Mouse (Mus musculus) hindbrain, embryonic 13.5 days (tissue): Measurements from ENCODE around the gene Gm9970. TPM values are rescaled to one million over a fixed set of nuclear protein-coding genes. Genes with fewer than 3 reads are reported as not detected.

ENCODE experiments used
- ATAC-seq: fragments of 200-750 bp; cut with Nextera tagmentation; 2 replicates; pipeline ENCODE4 v1.8.0; 2017; ENCODE audit warnings: moderate TSS enrichment; ENCODE audit not compliant: low FRiP score
- H3K27ac ChIP-seq: fragments of 300-500 bp; sonication (generic); 2 replicates; pipeline ENCODE4 v1.5.1; 2015; ENCODE audit warnings: inconsistent platforms, mild to moderate bottlenecking, moderate library complexity
- H3K27me3 ChIP-seq: fragments of 300-500 bp; sonication (generic); 2 replicates; pipeline ENCODE4 v1.6.1; 2015; ENCODE audit warnings: mild to moderate bottlenecking, inconsistent platforms
- H3K36me3 ChIP-seq: fragments of 300-500 bp; sonication (generic); 2 replicates; pipeline ENCODE4 v1.6.1; 2015; ENCODE audit warnings: mild to moderate bottlenecking, inconsistent platforms
- H3K4me1 ChIP-seq: fragments of 300-500 bp; sonication (generic); replicated peaks from 2 replicates; pipeline ENCODE4 v1.6.1; 2015; ENCODE audit warnings: inconsistent platforms
- H3K4me2 ChIP-seq: fragments of 300-500 bp; sonication (generic); 2 replicates; pipeline ENCODE4 v1.6.1; 2015; ENCODE audit warnings: inconsistent platforms, mild to moderate bottlenecking, moderate library complexity
- H3K4me3 ChIP-seq: fragments of 300-500 bp; sonication (generic); 2 replicates; pipeline ENCODE4 v1.5.1; 2015; ENCODE audit warnings: mild to moderate bottlenecking, inconsistent platforms
- H3K9ac ChIP-seq: fragments of 300-500 bp; sonication (generic); 2 replicates; pipeline ENCODE4 v1.6.1; 2015; ENCODE audit warnings: mild to moderate bottlenecking, inconsistent platforms
- H3K9me3 ChIP-seq: fragments of 300-500 bp; sonication (generic); 2 replicates; pipeline ENCODE4 v1.6.1; 2016; ENCODE audit warnings: inconsistent platforms
- WGBS: fragments of 180-500 bp; shearing (Covaris S2); methylation state at CpG from one replicate; pipeline ENCODE4 v1.1.7; 2015; 5-methylcytosine and 5-hydroxymethylcytosine counted together
- polyA plus RNA-seq: library from polyadenylated mRNA; unstranded; fragments of >200 nt; fragmentation: Nextera tagmentation; extraction: Ambion mirVana; gene quantifications from 2 replicates; pipeline ENCODE4 v1.2.1, GENCODE M21; 2015

Gm9970 gene
- polyA plus RNA-seq, 1 experiment from 2014 or later = not detected

GRCm38 (mm10) chr5:31200327-31200768 is 40.7 kb downstream of the Gm9970 start:
- no peaks in the 10 kb centered on the region for H3K27me3 ChIP-seq
- H3K9me3 ChIP-seq = peaks cover 5% of the 10 kb centered on the region
- H3K36me3 ChIP-seq = peaks cover 83% of the 10 kb centered on the region
- peak overlapping the region; percentile 91 for H3K4me2 ChIP-seq
- no peak overlapping the region for H3K27ac ChIP-seq
- no peak for ATAC-seq
- peak overlapping the region; percentile 62 for H3K4me3 ChIP-seq
- 94% methylated on average over 27 of the region's 27 CpGs for WGBS
- peak overlapping the region; percentile 88; the same call in 1 of the 2 replicates for H3K9ac ChIP-seq
- peaks cover 27% of the 10 kb centered on the region for H3K4me1 ChIP-seq

DNA sequence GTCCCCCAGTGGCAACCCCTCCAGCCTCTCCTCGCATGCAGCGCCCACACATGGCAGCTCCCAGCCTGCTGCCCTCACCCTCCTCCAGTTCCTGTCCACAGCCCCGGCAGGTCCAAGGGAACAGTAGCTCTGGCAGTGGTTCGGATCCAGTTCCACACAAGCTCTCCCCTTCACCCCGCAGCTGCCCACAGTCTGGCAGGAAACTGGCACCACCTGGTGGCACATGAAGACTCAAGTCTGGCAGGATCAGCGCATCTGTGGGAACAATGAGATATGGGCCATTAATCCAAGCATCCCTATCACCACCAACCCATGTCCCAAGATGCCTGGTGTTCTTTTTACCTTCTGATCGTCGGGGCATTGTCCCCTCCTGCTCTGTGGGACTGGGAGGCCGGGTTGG is 41.1 kb downstream of the Gm9970 start:
- no peak overlapping the region for H3K27ac ChIP-seq
- H3K27me3 ChIP-seq = no peaks in the 10 kb centered on the region
- no peak overlapping the region for H3K9ac ChIP-seq
- H3K4me2 ChIP-seq = no peak overlapping the region
- WGBS = 91% methylated on average over 9 of the region's 9 CpGs
- H3K36me3 ChIP-seq = peaks cover 83% of the 10 kb centered on the region
- peaks cover 27% of the 10 kb centered on the region for H3K4me1 ChIP-seq
- ATAC-seq = no peak
- peaks cover 5% of the 10 kb centered on the region for H3K9me3 ChIP-seq
- peak overlapping the region; percentile 62; the same call in 1 of the 2 replicates for H3K4me3 ChIP-seq

DNA sequence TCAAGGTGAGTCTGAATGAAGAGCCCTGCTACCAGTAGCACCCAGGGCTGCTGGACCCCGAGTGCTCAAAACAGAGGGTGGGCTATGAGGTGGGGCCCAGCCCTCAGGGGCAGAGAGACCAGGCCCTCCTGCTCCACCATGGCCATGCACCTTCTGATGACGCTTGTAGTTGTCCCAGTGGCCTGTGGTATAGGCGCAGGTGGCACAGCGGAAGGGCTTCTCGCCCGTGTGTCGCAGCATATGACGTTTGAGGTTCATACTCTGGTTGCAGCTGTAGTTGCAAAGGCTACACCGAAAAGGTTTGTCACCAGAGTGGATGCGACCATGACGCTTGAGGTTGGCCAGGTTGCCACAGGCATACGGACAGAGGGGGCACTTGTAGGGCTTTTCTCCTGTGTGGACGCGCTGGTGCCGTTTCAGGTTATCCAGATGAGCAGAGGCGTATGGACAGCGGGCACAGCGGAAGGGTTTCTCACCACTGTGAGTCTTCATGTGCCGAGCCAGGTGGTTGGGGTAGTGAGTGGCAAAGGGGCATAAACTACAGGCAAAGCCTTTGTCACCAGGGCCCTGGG is 41.6 kb downstream of the Gm9970 start:
- H3K36me3 ChIP-seq = peaks cover 82% of the 10 kb centered on the region
- H3K4me1 ChIP-seq = peaks cover 31% of the 10 kb centered on the region
- no peak overlapping the region for H3K9ac ChIP-seq
- H3K4me3 ChIP-seq = 0 out of 2 replicates have a peak overlapping the region, but pooled peaks have one; percentile 62
- H3K27ac ChIP-seq = no peak overlapping the region
- no peak for ATAC-seq
- no peak overlapping the region for H3K4me2 ChIP-seq
- no peaks in the 10 kb centered on the region for H3K27me3 ChIP-seq
- 95% methylated on average over 19 of the region's 19 CpGs for WGBS
- H3K9me3 ChIP-seq = peaks cover 5% of the 10 kb centered on the region

DNA sequence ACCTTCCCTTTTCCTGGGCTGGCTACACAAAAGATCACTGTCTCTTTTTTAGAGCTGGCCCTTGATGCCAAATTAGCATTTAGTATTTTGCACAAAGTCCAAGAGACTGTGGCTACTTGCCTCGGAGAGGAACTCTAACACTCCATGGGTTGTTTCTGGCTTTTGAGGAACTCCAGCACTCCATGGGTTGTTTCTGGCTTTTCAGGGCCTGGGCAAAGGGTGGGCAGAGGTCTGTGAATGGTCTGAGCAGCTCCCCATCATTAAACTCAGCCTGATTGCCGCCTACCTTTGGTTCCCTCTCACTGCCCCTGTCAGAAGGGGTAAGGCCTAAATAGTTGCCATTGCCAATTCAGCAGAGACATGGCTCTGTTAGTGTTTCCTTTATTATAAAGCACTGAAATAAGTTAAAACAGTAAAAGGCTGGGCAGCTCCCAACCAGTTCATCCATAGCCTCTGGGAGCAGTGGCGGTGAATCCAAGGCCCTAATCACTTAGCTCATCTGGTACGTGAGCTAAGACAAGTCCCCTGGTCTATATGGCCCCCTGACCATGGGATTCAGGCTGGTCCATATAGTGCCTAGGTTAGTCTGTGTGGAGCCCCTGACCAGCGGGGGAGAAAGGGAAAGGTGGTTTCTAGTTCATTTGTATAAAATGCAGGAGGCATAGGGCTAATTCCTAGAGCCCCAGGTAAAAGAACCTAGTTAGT is 42.3 kb downstream of the Gm9970 start:
- WGBS = 82% methylated on average over 5 of the region's 5 CpGs
- Histone ChIP-seq H3K27me3 (no peaks in the 10 kb centered on the region), H3K4me3 (no peak overlapping the region), H3K4me2 (no peak overlapping the region), H3K4me1 (peaks cover 37% of the 10 kb centered on the region), H3K9me3 (peaks cover 5% of the 10 kb centered on the region), H3K36me3 (peaks cover 76% of the 10 kb centered on the region), H3K27ac (no peak overlapping the region), H3K9ac (no peak overlapping the region)
- ATAC-seq = no peak

- ATAC-seq = no peak
- no peak overlapping the region for H3K9ac ChIP-seq
- H3K4me2 ChIP-seq = no peak overlapping the region
- H3K4me3 ChIP-seq = no peak overlapping the region
- 87% methylated on average over 9 of the region's 9 CpGs for WGBS
- no peak overlapping the region for H3K27ac ChIP-seq
- H3K4me1 ChIP-seq = peaks cover 38% of the 10 kb centered on the region
- H3K9me3 ChIP-seq = peaks cover 5% of the 10 kb centered on the region
- peaks cover 70% of the 10 kb centered on the region for H3K36me3 ChIP-seq
- H3K27me3 ChIP-seq = no peaks in the 10 kb centered on the region
Observed at GRCm38 (mm10) chr5:31198170-31198569, 42.9 kb downstream of the Gm9970 start.

- Histone ChIP-seq H3K9ac (no peak overlapping the region), H3K36me3 (peaks cover 62% of the 10 kb centered on the region), H3K4me2 (no peak overlapping the region), H3K4me3 (no peak overlapping the region), H3K4me1 (peaks cover 34% of the 10 kb centered on the region), H3K27me3 (no peaks in the 10 kb centered on the region), H3K9me3 (peaks cover 5% of the 10 kb centered on the region), H3K27ac (no peak overlapping the region)
- ATAC-seq = no peak
- 93% methylated on average over 12 of the region's 12 CpGs for WGBS
Observed at GRCm38 (mm10) chr5:31197072-31197471, 44.0 kb downstream of the Gm9970 start.

- peaks cover 40% of the 10 kb centered on the region for H3K4me1 ChIP-seq
- no peak overlapping the region for H3K9ac ChIP-seq
- H3K27ac ChIP-seq = no peak overlapping the region
- WGBS = 95% methylated on average over 10 of the region's 10 CpGs
- H3K9me3 ChIP-seq = peaks cover 5% of the 10 kb centered on the region
- no peaks in the 10 kb centered on the region for H3K27me3 ChIP-seq
- no peak overlapping the region for H3K4me3 ChIP-seq
- H3K4me2 ChIP-seq = no peak overlapping the region
- no peak for ATAC-seq
- H3K36me3 ChIP-seq = peaks cover 64% of the 10 kb centered on the region
Observed at GRCm38 (mm10) chr5:31196207-31196606, 44.8 kb downstream of the Gm9970 start.

- Histone ChIP-seq H3K4me3 (no peak overlapping the region), H3K4me1 (peaks cover 37% of the 10 kb centered on the region), H3K36me3 (peaks cover 69% of the 10 kb centered on the region), H3K9me3 (peaks cover 5% of the 10 kb centered on the region), H3K9ac (no peak overlapping the region), H3K27me3 (no peaks in the 10 kb centered on the region), H3K27ac (no peak overlapping the region), H3K4me2 (no peak overlapping the region)
- no peak for ATAC-seq
- 96% methylated on average over 4 of the region's 4 CpGs for WGBS
Observed at GRCm38 (mm10) chr5:31195671-31196070, 45.4 kb downstream of the Gm9970 start.

- peaks cover 69% of the 10 kb centered on the region for H3K36me3 ChIP-seq
- WGBS = 95% methylated on average over 16 of the region's 16 CpGs
- H3K27ac ChIP-seq = no peak overlapping the region
- peak overlapping the region; percentile 80 for H3K4me2 ChIP-seq
- H3K4me3 ChIP-seq = peak overlapping the region; percentile 89
- no peaks in the 10 kb centered on the region for H3K9me3 ChIP-seq
- no peak for ATAC-seq
- H3K4me1 ChIP-seq = peaks cover 28% of the 10 kb centered on the region
- peak overlapping the region; percentile 94; the same call in 1 of the 2 replicates for H3K9ac ChIP-seq
- H3K27me3 ChIP-seq = no peaks in the 10 kb centered on the region
Observed at GRCm38 (mm10) chr5:31194486-31195485, 46.2 kb downstream of the Gm9970 start.

DNA sequence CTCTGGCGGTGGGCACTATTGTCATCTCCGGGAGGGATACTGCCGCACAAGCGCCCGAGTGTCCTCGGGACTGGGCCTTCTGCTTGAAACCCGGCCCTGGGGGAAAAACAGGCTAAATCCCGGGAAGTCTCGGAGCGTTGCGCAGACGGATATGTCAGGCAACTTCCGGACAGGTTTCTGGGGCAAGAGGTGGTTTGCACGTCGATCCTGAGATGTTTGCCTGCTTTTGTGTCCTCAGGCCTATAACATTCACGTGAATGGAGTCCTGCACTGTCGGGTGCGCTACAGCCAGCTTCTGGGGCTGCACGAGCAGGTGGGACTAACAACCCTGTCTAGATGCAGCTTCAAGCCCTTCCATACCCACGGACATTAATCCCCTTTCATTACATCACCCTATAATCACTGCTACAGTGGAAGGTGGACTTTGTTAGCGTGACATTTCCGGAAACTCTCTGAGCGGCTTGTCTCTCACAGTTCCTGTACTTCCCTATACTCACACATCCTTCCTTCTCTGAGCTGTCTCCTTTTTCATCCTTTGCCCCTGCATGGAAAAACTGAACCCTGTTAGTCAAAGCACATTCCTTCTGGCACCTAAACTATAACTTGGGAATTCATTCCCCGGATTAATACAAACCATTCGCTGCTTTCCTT is 47.3 kb downstream of the Gm9970 start:
- Histone ChIP-seq H3K9me3 (no peaks in the 10 kb centered on the region), H3K27ac (peak overlapping the region; percentile 89), H3K27me3 (no peaks in the 10 kb centered on the region), H3K4me1 (peaks cover 26% of the 10 kb centered on the region), H3K4me2 (peak overlapping the region; percentile 80), H3K9ac (peak overlapping the region; percentile 94), H3K36me3 (peaks cover 67% of the 10 kb centered on the region), H3K4me3 (peak overlapping the region; percentile 89)
- 13% methylated on average over 25 of the region's 25 CpGs for WGBS
- no peak for ATAC-seq

GRCm38 (mm10) chr5:31192939-31193630 is 47.9 kb downstream of the Gm9970 start, which contains the start of the genes Snx17 and Eif2b4:
Gene Snx17 (plus strand): TSS chr5:31193227.
Gene Eif2b4 (minus strand): TSS chr5:31193430.
- Histone ChIP-seq H3K27ac (peak within 1 kb of the TSS; percentile 89), H3K27me3 (no peaks in the 10 kb centered on the region), H3K9ac (peak within 1 kb of the TSS; percentile 94), H3K4me2 (peak within 1 kb of the TSS; percentile 80), H3K4me3 (peak within 1 kb of the TSS; percentile 89), H3K4me1 (peaks cover 26% of the 10 kb centered on the region), H3K9me3 (no peaks in the 10 kb centered on the region), H3K36me3 (peaks cover 67% of the 10 kb centered on the region)
- ATAC-seq = peak; percentile 97
- under 1% methylated on average over 48 of the region's 48 CpGs for WGBS
